Mouse (Mus musculus): ENCODE measurements around the gene Ints3. TPM values are rescaled to one million over a fixed set of nuclear protein-coding genes. Genes with fewer than 3 reads are reported as not detected.
"Not testable (repeated sequence)": the region's sequence is repeated elsewhere in the genome, so short reads cannot be mapped to it uniquely, and the experiment has no call there.

Gene Ints3
- polyA plus RNA-seq, 1 experiment from 2014 or later, result 31.5 TPM

DNA sequence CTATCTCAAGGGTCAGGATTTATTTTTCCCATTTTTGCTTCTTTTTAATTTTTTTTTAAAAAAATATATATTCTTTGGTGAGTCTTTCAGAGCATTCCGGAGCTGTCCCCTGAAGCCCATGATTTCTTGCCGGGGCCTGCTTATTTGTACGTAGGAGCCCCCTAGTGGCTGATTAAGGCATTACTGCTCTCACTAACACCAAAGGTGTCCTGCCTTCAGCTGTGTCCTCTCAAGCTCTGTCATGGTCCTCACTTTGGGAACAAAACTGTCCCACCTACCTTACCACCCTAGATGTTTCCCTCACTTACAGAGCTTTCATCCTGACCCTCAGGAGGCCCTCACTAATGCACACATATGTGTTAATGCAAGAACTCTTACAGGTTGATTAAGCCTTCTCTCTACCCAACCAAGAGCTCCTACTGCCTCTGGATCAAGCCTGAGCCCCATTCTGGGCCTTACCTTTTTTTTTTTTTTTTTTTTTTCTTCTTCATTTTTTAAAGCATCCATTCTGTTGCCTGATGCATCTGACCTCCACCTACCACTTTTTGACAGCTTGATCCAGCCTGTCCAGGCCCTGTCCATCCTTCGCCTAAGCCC is 59.9 kb downstream of the Ints3 start:
- H3K9ac ChIP-seq (replicated peaks), result no peak overlapping the region
- H3K27me3 ChIP-seq (replicated peaks), result no peaks in the 10 kb centered on the region
- no peak overlapping the region for H3K27ac ChIP-seq (replicated peaks)
- H3K36me3 ChIP-seq, result no peaks in the 10 kb centered on the region
- ATAC-seq (ENCODE audit: low FRiP score), result peak; percentile 85
- peaks cover 4% of the 10 kb centered on the region; the same call in 1 of the 2 replicates for H3K4me1 ChIP-seq
- no peak overlapping the region for H3K4me3 ChIP-seq (replicated peaks)
- H3K9me3 ChIP-seq (replicated peaks), result no peaks in the 10 kb centered on the region
- 26% methylated on average over 4 of the region's 4 CpGs for WGBS
- no peak overlapping the region for H3K4me2 ChIP-seq

DNA sequence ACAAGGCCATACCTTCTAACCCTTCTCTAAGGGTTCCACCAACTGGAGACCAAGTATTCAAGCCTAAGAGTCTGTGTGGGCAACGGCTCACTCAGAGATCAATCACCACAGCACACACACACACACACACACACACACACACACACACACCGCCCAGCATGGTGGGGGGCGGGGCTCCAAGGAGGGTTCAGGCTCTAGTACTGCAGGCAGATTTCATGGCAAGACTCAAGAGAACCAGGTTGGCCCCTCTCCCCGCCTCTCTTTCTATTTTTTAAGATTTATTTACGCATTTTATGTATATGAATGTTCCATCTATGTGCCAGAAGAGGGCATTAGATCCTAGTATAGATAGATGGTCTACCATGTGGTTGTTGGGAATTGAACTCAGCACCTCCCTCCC is 60.6 kb downstream of the Ints3 start:
- Histone ChIP-seq H3K4me3 (replicated peaks) (no peak overlapping the region), H3K9ac (replicated peaks) (no peak overlapping the region), H3K27me3 (replicated peaks) (no peaks in the 10 kb centered on the region), H3K4me2 (no peak overlapping the region), H3K9me3 (replicated peaks) (no peaks in the 10 kb centered on the region), H3K4me1 (peaks cover 4% of the 10 kb centered on the region; the same call in 1 of the 2 replicates), H3K36me3 (no peaks in the 10 kb centered on the region), H3K27ac (replicated peaks) (no peak overlapping the region)
- peak; percentile 15; the same call in 1 of the 2 replicates for ATAC-seq (ENCODE audit: low FRiP score)
- 67% methylated on average over 5 of the region's 5 CpGs for WGBS

DNA sequence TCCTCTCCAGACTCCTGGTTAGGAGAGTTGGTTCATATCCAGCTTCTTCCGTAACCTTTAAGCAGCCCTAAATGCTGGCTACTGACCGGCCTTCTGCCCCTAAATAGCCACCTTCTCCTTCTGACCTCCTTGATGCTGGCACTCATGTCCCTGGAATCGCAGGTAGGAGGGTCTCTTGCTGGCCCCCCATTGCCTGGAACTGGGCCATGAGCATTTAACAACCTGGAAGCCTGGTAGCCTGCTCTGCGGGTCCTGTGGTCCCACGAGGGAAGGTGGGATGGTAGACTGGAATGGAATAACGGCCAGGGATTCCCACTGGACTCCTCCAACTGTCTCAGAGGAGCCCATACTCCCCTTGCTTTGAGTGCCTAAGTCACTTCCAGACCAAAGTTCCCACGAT is 61.6 kb downstream of the Ints3 start:
- H3K9me3 ChIP-seq (replicated peaks), result no peaks in the 10 kb centered on the region
- H3K27me3 ChIP-seq (replicated peaks), result no peaks in the 10 kb centered on the region
- H3K36me3 ChIP-seq, result no peaks in the 10 kb centered on the region
- WGBS, result 73% methylated on average over 7 of the region's 7 CpGs
- H3K4me1 ChIP-seq, result peaks cover 4% of the 10 kb centered on the region; the same call in 1 of the 2 replicates
- no peak overlapping the region for H3K4me2 ChIP-seq
- no peak for ATAC-seq (ENCODE audit: low FRiP score)
- no peak overlapping the region for H3K4me3 ChIP-seq (replicated peaks)
- H3K9ac ChIP-seq (replicated peaks), result no peak overlapping the region
- no peak overlapping the region for H3K27ac ChIP-seq (replicated peaks)

DNA sequence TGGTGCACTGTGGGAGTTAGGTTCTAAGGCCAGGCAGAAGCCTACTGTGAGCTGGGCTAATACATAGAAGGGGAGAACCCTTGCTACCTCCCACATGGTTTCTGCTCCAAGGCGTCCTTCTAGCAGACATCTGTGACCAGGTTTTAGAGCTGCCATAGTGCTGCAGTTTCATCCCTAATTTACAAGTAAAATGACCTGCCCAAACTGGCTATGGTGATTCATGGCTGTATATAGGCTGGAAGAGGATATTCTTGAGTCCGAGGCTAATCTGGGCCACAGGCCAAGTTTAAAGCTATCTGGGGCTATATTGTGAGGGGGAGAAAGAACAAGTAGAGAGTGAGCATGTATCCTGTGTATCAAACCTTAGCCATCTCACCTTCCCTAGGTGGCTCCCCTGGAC is 64.4 kb downstream of the Ints3 start:
- Histone ChIP-seq H3K27me3 (replicated peaks) (no peaks in the 10 kb centered on the region), H3K9ac (replicated peaks) (no peak overlapping the region), H3K27ac (replicated peaks) (no peak overlapping the region), H3K4me2 (no peak overlapping the region), H3K4me1 (peaks cover 4% of the 10 kb centered on the region; the same call in 1 of the 2 replicates), H3K36me3 (no peaks in the 10 kb centered on the region), H3K4me3 (replicated peaks) (no peak overlapping the region), H3K9me3 (replicated peaks) (no peaks in the 10 kb centered on the region)
- ATAC-seq (ENCODE audit: low FRiP score), result no peak
- 13% methylated on average over 2 of the region's 2 CpGs for WGBS

- H3K4me1 ChIP-seq, result peaks cover 4% of the 10 kb centered on the region; the same call in 1 of the 2 replicates
- H3K27me3 ChIP-seq (replicated peaks), result no peaks in the 10 kb centered on the region
- no peaks in the 10 kb centered on the region for H3K9me3 ChIP-seq (replicated peaks)
- WGBS, result 89% methylated on average over 5 of the region's 5 CpGs
- H3K9ac ChIP-seq (replicated peaks), result no peak overlapping the region
- no peaks in the 10 kb centered on the region for H3K36me3 ChIP-seq
- H3K4me2 ChIP-seq, result no peak overlapping the region
- ATAC-seq (ENCODE audit: low FRiP score), result no peak
- no peak overlapping the region for H3K27ac ChIP-seq (replicated peaks)
- no peak overlapping the region for H3K4me3 ChIP-seq (replicated peaks)
These were observed 66.3 kb downstream of the Ints3 start for GRCm38 (mm10) chr3:90367001-90367632.

- H3K4me1 ChIP-seq, result no peaks in the 10 kb centered on the region
- WGBS, result 84% methylated on average over 2 of the region's 2 CpGs
- no peaks in the 10 kb centered on the region for H3K9me3 ChIP-seq (replicated peaks)
- H3K4me2 ChIP-seq, result no peak overlapping the region
- peaks cover 19% of the 10 kb centered on the region for H3K36me3 ChIP-seq
- no peaks in the 10 kb centered on the region for H3K27me3 ChIP-seq (replicated peaks)
- H3K9ac ChIP-seq (replicated peaks), result no peak overlapping the region
- ATAC-seq (ENCODE audit: low FRiP score), result no peak
- no peak overlapping the region for H3K27ac ChIP-seq (replicated peaks)
- H3K4me3 ChIP-seq (replicated peaks), result no peak overlapping the region
These were observed 71.1 kb downstream of the Ints3 start for GRCm38 (mm10) chr3:90362346-90362745.

DNA sequence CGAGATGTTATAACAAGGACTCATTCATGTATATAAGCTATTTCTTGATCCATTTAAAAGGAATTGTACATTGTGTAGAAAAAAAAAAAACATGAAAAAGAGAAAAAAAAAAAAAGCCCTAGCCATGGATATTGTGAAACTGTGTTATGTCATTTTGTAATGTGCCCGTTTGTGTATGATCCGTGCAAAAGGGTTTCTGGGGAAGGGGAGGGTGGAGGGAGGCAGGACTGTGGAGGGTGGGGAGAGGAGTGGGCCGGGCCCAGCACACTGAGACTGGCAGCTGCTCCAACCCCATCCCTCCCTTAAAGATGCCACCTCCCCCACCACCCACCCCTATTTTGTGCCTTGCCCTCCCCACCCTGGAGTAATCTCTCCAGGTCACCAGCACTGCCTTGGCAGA is 71.9 kb downstream of the Ints3 start:
- no peaks in the 10 kb centered on the region for H3K9me3 ChIP-seq (replicated peaks)
- no peaks in the 10 kb centered on the region for H3K4me1 ChIP-seq
- no peak overlapping the region for H3K4me3 ChIP-seq (replicated peaks)
- no peak overlapping the region for H3K4me2 ChIP-seq
- no peaks in the 10 kb centered on the region for H3K27me3 ChIP-seq (replicated peaks)
- H3K9ac ChIP-seq (replicated peaks), result no peak overlapping the region
- WGBS, result 89% methylated on average over 4 of the region's 4 CpGs
- H3K27ac ChIP-seq (replicated peaks), result no peak overlapping the region
- peaks cover 27% of the 10 kb centered on the region for H3K36me3 ChIP-seq
- no peak for ATAC-seq (ENCODE audit: low FRiP score)

DNA sequence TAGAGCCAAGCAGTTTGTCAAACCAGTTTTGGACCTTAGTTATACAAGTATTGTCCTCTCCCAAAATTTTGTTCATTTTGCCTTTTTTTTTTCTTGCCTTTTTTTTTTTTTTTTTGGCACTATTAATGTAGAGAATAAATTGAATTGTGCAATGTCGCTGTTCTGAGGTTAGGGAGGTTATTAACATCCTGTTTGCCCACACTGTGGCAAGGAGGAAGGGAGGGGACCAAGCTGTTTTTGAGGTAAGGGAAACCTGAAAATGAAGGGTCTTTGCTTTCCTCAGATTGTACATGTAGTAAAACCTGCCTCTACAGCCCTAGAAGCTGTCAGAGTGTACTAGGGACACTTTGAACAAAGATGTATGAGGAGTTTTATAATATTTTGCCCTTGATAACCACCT is 74.2 kb downstream of the Ints3 start:
- Histone ChIP-seq H3K4me3 (replicated peaks) (no peak overlapping the region), H3K27me3 (replicated peaks) (no peaks in the 10 kb centered on the region), H3K9me3 (replicated peaks) (no peaks in the 10 kb centered on the region), H3K4me2 (no peak overlapping the region), H3K27ac (replicated peaks) (no peak overlapping the region), H3K36me3 (peaks cover 47% of the 10 kb centered on the region), H3K4me1 (no peaks in the 10 kb centered on the region), H3K9ac (replicated peaks) (no peak overlapping the region)
- ATAC-seq (ENCODE audit: low FRiP score), result no peak
- 100% methylated on average over 1 of the region's 1 CpGs for WGBS

DNA sequence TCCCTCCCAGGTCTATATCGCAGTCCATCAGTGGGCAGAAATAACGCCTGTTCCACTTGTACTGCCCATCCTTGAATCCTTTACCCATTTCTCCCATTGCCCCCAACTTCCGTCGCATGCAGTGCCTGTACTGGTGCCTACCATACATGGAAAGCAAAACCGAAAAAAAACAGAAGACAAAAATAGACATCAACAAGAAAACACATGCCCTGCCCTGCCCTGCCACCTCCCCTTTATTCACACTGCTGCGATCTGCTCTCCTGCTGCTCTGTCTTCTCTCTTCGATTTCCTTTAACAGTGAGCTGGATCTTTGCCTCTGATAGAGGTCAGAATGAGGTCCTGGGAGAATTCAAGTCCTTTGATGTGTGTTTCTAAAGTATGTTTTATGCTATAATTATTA is 75.5 kb downstream of the Ints3 start:
- Histone ChIP-seq H3K9ac (replicated peaks) (no peak overlapping the region), H3K4me1 (no peaks in the 10 kb centered on the region), H3K9me3 (replicated peaks) (no peaks in the 10 kb centered on the region), H3K27me3 (replicated peaks) (no peaks in the 10 kb centered on the region), H3K36me3 (peaks cover 58% of the 10 kb centered on the region), H3K4me2 (no peak overlapping the region), H3K4me3 (replicated peaks) (no peak overlapping the region), H3K27ac (replicated peaks) (no peak overlapping the region)
- WGBS, result 95% methylated on average over 7 of the region's 7 CpGs
- ATAC-seq (ENCODE audit: low FRiP score), result no peak

DNA sequence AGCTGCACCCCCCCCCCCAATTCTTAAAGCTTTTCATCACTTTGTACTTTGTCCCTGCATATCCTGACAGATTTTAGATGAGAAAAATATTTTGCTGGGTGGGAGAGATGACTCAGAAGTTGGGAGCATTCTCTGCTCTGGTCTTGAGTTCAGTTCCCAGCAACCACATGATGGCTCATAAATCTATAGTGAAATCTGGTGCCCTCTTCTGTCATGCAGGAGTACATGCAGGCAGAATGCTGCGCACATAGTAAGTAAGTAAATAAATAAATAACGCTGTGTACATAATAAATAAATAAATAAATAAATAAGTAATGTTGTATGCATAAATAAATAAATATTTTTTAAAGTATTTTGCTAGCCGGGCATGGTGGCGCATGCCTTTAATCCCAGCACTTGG is 85.6 kb downstream of the Ints3 start:
- peaks cover 48% of the 10 kb centered on the region for H3K36me3 ChIP-seq
- no peak overlapping the region for H3K9ac ChIP-seq (replicated peaks)
- no peak overlapping the region for H3K4me2 ChIP-seq
- no peaks in the 10 kb centered on the region for H3K4me1 ChIP-seq
- ATAC-seq (ENCODE audit: low FRiP score), result no peak
- H3K27ac ChIP-seq (replicated peaks), result no peak overlapping the region
- H3K27me3 ChIP-seq (replicated peaks), result no peaks in the 10 kb centered on the region
- H3K9me3 ChIP-seq (replicated peaks), result no peaks in the 10 kb centered on the region
- WGBS, result 96% methylated on average over 4 of the region's 4 CpGs
- H3K4me3 ChIP-seq (replicated peaks), result no peak overlapping the region

DNA sequence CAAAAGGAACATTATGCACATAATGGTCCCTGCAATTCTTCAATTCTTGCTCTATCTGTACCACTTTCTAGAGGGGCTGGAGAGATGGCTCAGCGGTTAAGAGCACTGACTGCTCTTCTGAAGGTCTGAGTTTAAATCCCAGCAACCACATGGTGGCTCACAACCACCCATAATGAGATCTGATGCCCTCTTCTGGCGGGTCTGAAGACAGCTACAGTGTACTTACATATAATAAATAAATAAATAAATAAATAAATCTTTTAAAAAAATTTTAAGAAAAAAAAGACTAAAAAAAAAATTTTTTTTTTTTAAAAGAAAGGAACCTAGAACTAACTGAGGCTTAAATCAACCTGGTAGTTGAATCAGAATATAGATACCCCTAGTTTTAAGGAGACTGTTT is 90.6 kb downstream of the Ints3 start:
- H3K4me2 ChIP-seq; H3K27me3 ChIP-seq (replicated peaks); H3K4me1 ChIP-seq; H3K27ac ChIP-seq (replicated peaks); H3K4me3 ChIP-seq (replicated peaks); H3K9me3 ChIP-seq (replicated peaks); H3K9ac ChIP-seq (replicated peaks); ATAC-seq (ENCODE audit: low FRiP score): not testable (repeated sequence)
- 62% methylated on average over 2 of the region's 2 CpGs for WGBS
- peaks cover 24% of the 10 kb centered on the region for H3K36me3 ChIP-seq

All from neural tube, embryonic 15.5 days (tissue).